24 mouse cellular contexts compared by ENCODE assay signal in genomic region chr2:165004237-165004636, GRCm38 (mm10). TPM values are rescaled to one million over a fixed set of nuclear protein-coding genes. Genes with fewer than 3 reads are reported as not detected.
DNase-seq lines count a peak whose midpoint lies in the region; ATAC-seq lines count a peak whose summit lies in the region.
"Had no signal": no experiment of that assay in that cellular context is flagged by ENCODE, and none has a peak within 500 bp of the region (broad histone marks: within the 10 kb centered on the region; RNA-seq: fewer than 3 reads in every experiment).

No protein-coding gene starts in this region.

- WGBS in kidney, embryonic 14.5 days = 90% methylated on average over 10 of the region's 10 CpGs

- H3K27ac ChIP-seq in kidney, embryonic 14.5 days (ENCODE audit: low read depth, low read length) = no peak overlapping the region
- H3K27ac ChIP-seq: embryonic facial prominence, embryonic 13.5 days; embryonic facial prominence, embryonic 15.5 days; forebrain, embryonic 10.5 days; forebrain, embryonic 13.5 days; forebrain, embryonic 15.5 days had no signal

- no peak for ATAC-seq in kidney, embryonic 14.5 days (ENCODE audit: low FRiP score, low TSS enrichment)
- ATAC-seq: forebrain, embryonic 13.5 days; forebrain, embryonic 15.5 days had no signal

- DNase-seq in kidney, adult 11 months = peak; percentile 37
- DNase-seq in kidney, postnatal 4 days = no peak
- DNase-seq in kidney, adult 8-10 months = peak; percentile 30
- no peak for DNase-seq in kidney, adult 18-20 months
- DNase-seq in kidney, postnatal 36 days = peak; percentile 28 to 29
- peak; percentile 11 for DNase-seq in urinary bladder, adult 2 months (ENCODE audit: low spot score)
- no peak for DNase-seq in urinary bladder, postnatal 10 days (ENCODE audit: low spot score)
- DNase-seq: adrenal gland, adult 2 months; adrenal gland, postnatal 10 days; adrenal gland, postnatal 25 days; cerebellum, adult 11 months; cerebellum, adult 18-20 months; cerebellum, adult 8-10 months; cerebellum, adult 9-11 months; cerebellum, postnatal 14 days; cerebellum, postnatal 36 days; embryo, embryonic 11 days had no signal

- no peaks in the 10 kb centered on the region for H3K9me3 ChIP-seq in kidney, embryonic 14.5 days (ENCODE audit: control insufficient read depth, low read length)
- H3K9me3 ChIP-seq: embryonic facial prominence, embryonic 13.5 days; embryonic facial prominence, embryonic 15.5 days; forebrain, embryonic 10.5 days; forebrain, embryonic 13.5 days; forebrain, embryonic 15.5 days had no signal

- no peak overlapping the region for H3K9ac ChIP-seq in kidney, embryonic 14.5 days (ENCODE audit: low read depth, low read length)
- H3K9ac ChIP-seq: embryonic facial prominence, embryonic 13.5 days; embryonic facial prominence, embryonic 15.5 days; forebrain, embryonic 13.5 days; forebrain, embryonic 15.5 days had no signal

- H3K36me3 ChIP-seq in kidney, embryonic 14.5 days (ENCODE audit: control insufficient read depth, insufficient read depth, low read length) = peaks cover 98% of the 10 kb centered on the region

- H3K4me1 ChIP-seq in kidney, embryonic 14.5 days (ENCODE audit: control insufficient read depth, insufficient read depth, low read length) = no peaks in the 10 kb centered on the region
- H3K4me1 ChIP-seq: embryonic facial prominence, embryonic 13.5 days; embryonic facial prominence, embryonic 15.5 days; forebrain, embryonic 10.5 days; forebrain, embryonic 13.5 days; forebrain, embryonic 15.5 days had no signal

- no peak overlapping the region for H3K4me3 ChIP-seq in kidney, embryonic 14.5 days (ENCODE audit: low read length)
- H3K4me3 ChIP-seq: embryonic facial prominence, embryonic 13.5 days; embryonic facial prominence, embryonic 15.5 days; erythroblast, embryonic 14.5 days; forebrain, embryonic 10.5 days; forebrain, embryonic 13.5 days; forebrain, embryonic 15.5 days had no signal

- H3K4me2 ChIP-seq in kidney, embryonic 14.5 days (replicated peaks; ENCODE audit: low read depth, low read length) = no peak overlapping the region
- H3K4me2 ChIP-seq: embryonic facial prominence, embryonic 13.5 days; embryonic facial prominence, embryonic 15.5 days; forebrain, embryonic 13.5 days; forebrain, embryonic 15.5 days had no signal

- H3K27me3 ChIP-seq in kidney, embryonic 14.5 days (ENCODE audit: control insufficient read depth, insufficient read depth, low read length) = peaks cover 2% of the 10 kb centered on the region; the same call in 1 of the 2 replicates

RNA-seq across cellular contexts. Expression of gene Ncoa5, which starts 30.4 kb away (rescaled TPM):
- polyA plus RNA-seq in kidney, embryonic 14.5 days (2014; fragmentation: Nextera tagmentation; extraction: Ambion mirVana) = 34.6 and 71.1 TPM in 2 replicates
- 30.9 and 33.6 TPM in 2 replicates for polyA plus RNA-seq in urinary bladder, adult 2 months (2012; rRNA removed)

RNA-seq across cellular contexts. Expression of gene Slc12a5, which starts 43.6 kb away (rescaled TPM):
- 1.5 and 1.6 TPM in 2 replicates for polyA plus RNA-seq in kidney, embryonic 14.5 days (2014; fragmentation: Nextera tagmentation; extraction: Ambion mirVana)
- 1.0 and 1.2 TPM in 2 replicates for polyA plus RNA-seq in urinary bladder, adult 2 months (2012; rRNA removed)
- polyA plus RNA-seq: erythroblast, embryonic 14.5 days had no signal

RNA-seq across cellular contexts. Expression of gene Cd40, which starts 51.2 kb away (rescaled TPM):
- 6.4 and 7.3 TPM in 2 replicates for polyA plus RNA-seq in kidney, embryonic 14.5 days (2014; fragmentation: Nextera tagmentation; extraction: Ambion mirVana)
- 8.6 and 9.5 TPM in 2 replicates for polyA plus RNA-seq in urinary bladder, adult 2 months (2012; rRNA removed)

Comparison
In these comparisons a context has a peak if more than half of its experiments do, and no peak if none do; other contexts are left out.
1. DNase-seq: peak in kidney, adult 11 months (single experiment), kidney, adult 8-10 months (2 of 2), kidney, postnatal 36 days (2 of 2) and urinary bladder, adult 2 months (single experiment); none in kidney, postnatal 4 days (0 of 2), kidney, adult 18-20 months (single experiment) and urinary bladder, postnatal 10 days (single experiment).